Mouse (Mus musculus) layer of hippocampus, adult 2 months (tissue): ENCODE results near the gene Samhd1. TPM values are rescaled to one million over a fixed set of nuclear protein-coding genes. Genes with fewer than 3 reads are reported as not detected.
"Not testable (repeated sequence)": the region's sequence is repeated elsewhere in the genome, so short reads cannot be mapped to it uniquely, and the experiment has no call there.

Experiments
- DNase-seq, 2 experiments: peaks; one replicate each; pipeline ENCODE4 v3.0.0; 2022; ENCODE audit warnings: low spot score in 2 of 2
- H3K27ac ChIP-seq: fragments of 200-600 bp; 2 replicates; pipeline ENCODE4 v1.8.1; 2022
- H3K4me3 ChIP-seq: fragments of 200-600 bp; 2 replicates; pipeline ENCODE4 v1.8.1; 2022; ENCODE audit warnings: mild to moderate bottlenecking
- CTCF ChIP-seq: fragments of 200-600 bp; conservative IDR thresholded peaks from 2 replicates; pipeline ENCODE4 v1.8.1; 2022; ENCODE audit warnings: antibody characterized with exemption, mild to moderate bottlenecking, moderate library complexity
- long read RNA-seq, 2 experiments: library from polyadenylated mRNA; stranded (forward); transcript quantifications; one replicate each; pipeline ENCODE4 v2.0.0; 2021; ENCODE audit warnings: borderline mapping rate in 2 of 2
- total RNA-seq, 2 experiments: library from RNA; stranded (reverse); gene quantifications; 2 replicates each; pipeline ENCODE4 v1.2.3; 2021

The Samhd1 gene
- 10 to 100 TPM; 14.3 to 16.8 TPM for total RNA-seq
- long read RNA-seq, experiment 1, partial matches to known transcripts = 0 of 10 reads
- long read RNA-seq, experiment 1, other reads (novel, unspliced or antisense) = 6 of 10 reads
- long read RNA-seq, experiment 2, transcript Samhd1-201 (16 exons, 3,926 nt) = major isoform, 5 of 13 reads
- long read RNA-seq, experiment 2, partial matches to known transcripts = 3 of 13 reads
- long read RNA-seq, experiment 2, other reads (novel, unspliced or antisense) = 3 of 13 reads

DNA sequence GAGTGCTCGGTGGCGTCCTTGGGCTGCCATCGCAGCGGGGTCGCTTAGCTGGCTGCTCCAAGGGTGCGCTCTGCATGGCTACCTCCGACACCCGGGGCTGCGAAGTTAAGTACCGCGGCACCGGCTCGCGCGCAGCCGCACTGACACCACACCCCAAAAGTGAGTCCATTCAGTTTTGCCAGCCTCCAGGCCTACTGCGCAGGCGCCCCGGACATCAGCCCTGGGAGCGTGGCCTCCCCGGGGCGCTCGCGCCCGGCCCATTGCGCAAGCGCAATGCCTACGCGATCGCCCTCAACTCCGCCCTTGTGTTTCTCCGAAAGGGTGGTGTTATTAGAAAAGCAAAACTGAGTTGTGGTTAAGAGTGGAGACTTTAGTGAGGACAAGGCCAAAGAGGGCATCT lies at the start of gene Samhd1:
Samhd1 (minus strand) TSS at position 252 of the 400 bp plus-strand sequence.
- TF ChIP-seq CTCF = peak; percentile 28; the same call in 1 of the 2 replicates
- H3K27ac ChIP-seq = peak within 1 kb of the TSS; percentile 86
- H3K4me3 ChIP-seq = peak within 1 kb of the TSS; percentile 93
- DNase-seq = peak; percentile 89 to 90

- H3K4me3 ChIP-seq = no peak overlapping the region
- no peak for TF ChIP-seq CTCF
- no peak overlapping the region for H3K27ac ChIP-seq
- no peak for DNase-seq
These were observed 43.1 kb upstream of the Samhd1 start for GRCm38 (mm10) chr2:157178167-157178566.

DNA sequence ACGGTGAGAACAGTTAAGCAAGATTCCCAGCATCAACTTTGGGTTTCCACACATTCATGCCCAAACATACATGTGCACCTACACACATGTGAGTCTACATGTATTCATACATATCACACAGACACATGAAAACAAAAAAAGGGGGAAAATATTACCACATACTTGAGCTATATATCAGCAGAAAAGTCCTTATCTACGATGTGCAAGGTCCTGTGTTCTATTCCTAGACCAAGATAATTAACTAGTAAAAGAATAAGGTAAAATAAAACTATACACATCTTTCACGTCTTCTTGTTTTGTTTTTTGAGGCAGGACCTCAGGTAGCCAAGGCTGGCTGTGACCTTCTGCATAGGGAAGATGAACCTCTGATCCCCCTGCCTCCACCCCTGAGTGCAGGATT lies 41.2 kb upstream of the Samhd1 start:
- no peak overlapping the region for H3K4me3 ChIP-seq
- no peak for TF ChIP-seq CTCF
- H3K27ac ChIP-seq = no peak overlapping the region
- DNase-seq = no peak

DNA sequence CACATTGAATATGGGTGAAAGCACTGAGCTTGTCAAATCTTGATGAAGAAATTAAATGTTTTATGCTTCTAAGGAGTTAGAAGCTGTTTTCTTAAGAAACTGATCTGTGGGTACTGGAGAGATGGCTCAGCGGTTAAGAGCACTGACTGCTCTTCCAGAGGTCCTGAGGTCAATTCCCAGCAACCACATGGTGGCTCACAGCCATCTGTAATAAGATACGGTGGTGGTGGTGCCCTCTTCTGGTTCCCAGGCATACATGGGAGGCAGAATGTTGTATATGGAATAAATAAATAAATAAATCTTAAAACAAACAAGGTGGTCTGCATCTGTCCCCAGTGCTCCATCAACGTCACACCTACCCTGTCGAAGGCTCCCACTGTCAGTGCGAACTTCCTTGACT lies 39.4 kb upstream of the Samhd1 start:
- no peak for TF ChIP-seq CTCF
- Histone ChIP-seq H3K27ac (no peak overlapping the region), H3K4me3 (no peak overlapping the region)
- DNase-seq = no peak

DNA sequence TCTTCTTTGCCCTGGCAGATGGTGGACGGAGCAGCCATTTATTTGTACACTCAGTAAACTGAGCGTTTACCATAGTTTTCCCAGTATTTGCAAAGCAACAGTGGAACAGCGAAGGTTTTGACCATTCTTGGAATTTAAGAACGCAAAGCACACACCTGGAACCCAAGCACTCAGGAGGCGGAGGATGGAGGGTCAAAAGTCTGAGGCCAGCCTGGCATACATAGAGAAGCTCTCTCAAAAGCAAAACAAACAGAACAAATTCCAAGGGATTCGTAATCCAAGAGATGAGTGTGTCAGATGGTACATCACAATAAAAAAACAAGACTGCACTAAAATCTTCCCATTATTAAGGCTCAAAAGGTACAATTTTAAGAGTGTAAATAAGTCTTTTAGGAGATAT lies 38.5 kb upstream of the Samhd1 start:
- no peak for TF ChIP-seq CTCF
- Histone ChIP-seq H3K4me3 (no peak overlapping the region), H3K27ac (no peak overlapping the region)
- no peak for DNase-seq

DNA sequence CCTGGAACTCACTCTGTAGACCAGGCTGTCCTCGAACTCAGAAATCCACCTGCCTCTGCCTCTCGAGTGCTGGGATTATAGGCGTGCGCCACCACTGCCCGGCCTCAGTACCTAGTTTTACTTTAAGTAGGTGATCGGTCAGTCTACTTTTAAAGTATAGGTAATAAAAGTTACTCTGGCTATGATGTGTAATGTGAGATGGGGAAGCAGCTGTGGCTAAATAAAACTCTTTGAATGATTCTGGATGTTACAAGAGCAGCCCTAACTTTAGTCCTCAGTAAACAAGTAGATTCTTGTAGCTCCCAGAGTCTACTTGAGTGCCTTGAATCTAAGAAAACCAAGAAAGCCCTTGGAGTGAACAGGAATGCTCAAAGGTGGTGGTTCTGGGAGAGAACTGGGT lies 37.9 kb upstream of the Samhd1 start:
- DNase-seq = no peak
- TF ChIP-seq CTCF = no peak
- no peak overlapping the region for H3K27ac ChIP-seq
- H3K4me3 ChIP-seq = no peak overlapping the region

DNA sequence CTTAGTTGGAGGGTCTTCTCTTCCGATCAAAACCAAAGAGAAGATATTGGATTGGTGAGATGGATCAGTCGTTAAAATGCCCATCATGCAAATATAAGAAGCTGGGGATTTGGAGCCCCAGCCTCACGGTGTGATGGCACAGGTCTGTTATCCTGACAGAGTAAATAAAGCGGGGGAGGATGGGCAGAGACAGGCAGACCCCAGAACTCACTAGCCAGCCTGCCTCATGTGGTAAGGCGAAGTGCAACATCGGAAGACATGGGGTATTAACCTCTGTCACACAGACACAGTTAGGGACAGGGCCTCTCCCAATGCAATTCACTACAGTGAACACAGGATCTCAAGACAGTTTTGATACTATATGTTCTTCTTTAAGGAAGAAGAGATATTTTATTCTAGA lies 35.6 kb upstream of the Samhd1 start:
- Histone ChIP-seq H3K4me3 (no peak overlapping the region), H3K27ac (no peak overlapping the region)
- no peak for TF ChIP-seq CTCF
- no peak for DNase-seq

DNA sequence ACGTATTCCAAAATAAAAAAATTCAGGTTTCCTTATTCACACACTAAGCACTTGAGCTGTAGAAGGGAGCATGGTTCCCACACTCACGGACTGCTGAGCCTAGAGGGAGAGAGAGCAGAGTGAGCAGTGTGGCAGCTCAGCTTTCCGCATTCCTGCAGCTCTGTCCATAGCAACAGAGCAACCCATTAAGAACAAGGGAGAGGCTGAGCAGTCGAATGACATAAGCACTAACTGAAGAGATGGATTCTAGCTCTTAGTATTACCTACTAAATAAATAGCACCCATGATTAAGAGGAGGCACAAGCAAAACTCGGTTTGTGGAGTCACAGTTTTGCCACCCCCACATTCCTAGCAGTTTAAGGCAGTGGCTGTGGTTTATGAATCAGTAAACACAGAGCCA lies 35.1 kb upstream of the Samhd1 start:
- DNase-seq = peak in 1 of 2 experiments; percentile 13
- Histone ChIP-seq H3K4me3 (no peak overlapping the region), H3K27ac (no peak overlapping the region)
- TF ChIP-seq CTCF = peak; percentile 37

GRCm38 (mm10) chr2:157166371-157167080 lies 31.5 kb upstream of the Samhd1 start:
- DNase-seq = peak; percentile 15 to 17
- no peak overlapping the region for H3K27ac ChIP-seq
- H3K4me3 ChIP-seq = no peak overlapping the region
- no peak for TF ChIP-seq CTCF

- H3K4me3 ChIP-seq, H3K27ac ChIP-seq, DNase-seq: not testable (repeated sequence)
These were observed 30.5 kb upstream of the Samhd1 start for GRCm38 (mm10) chr2:157165312-157166224.

- Histone ChIP-seq H3K27ac (no peak overlapping the region), H3K4me3 (no peak overlapping the region)
- no peak for TF ChIP-seq CTCF
- no peak for DNase-seq
These were observed 29.0 kb upstream of the Samhd1 start for GRCm38 (mm10) chr2:157164101-157164500.

DNA sequence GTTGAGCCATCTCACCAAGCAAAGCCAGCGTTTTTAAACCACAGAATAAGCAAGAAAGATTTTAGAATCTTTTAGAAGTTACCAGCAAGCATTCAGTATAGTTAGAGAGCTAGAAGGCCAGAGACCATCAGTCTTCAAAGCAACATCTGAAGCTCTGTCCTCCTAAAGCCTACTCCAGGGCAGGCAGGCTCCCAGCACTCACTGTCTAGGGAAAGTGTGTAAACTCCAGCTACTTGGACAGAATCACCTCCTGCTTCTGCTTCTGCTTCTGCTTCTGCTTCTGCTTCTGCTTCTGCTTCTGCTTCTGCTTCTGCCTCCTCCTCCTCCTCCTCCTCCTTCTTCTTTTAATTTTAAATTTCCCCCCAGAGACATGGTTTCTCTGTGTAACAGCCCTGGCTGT lies 21.0 kb upstream of the Samhd1 start:
- Histone ChIP-seq H3K4me3 (no peak overlapping the region), H3K27ac (no peak overlapping the region)
- DNase-seq = no peak
- no peak for TF ChIP-seq CTCF

GRCm38 (mm10) chr2:157153235-157153634 lies 18.2 kb upstream of the Samhd1 start:
- TF ChIP-seq CTCF = no peak
- no peak for DNase-seq
- Histone ChIP-seq H3K4me3 (no peak overlapping the region), H3K27ac (no peak overlapping the region)
